Mouse (Mus musculus): ENCODE results near the gene Gm3468. TPM values are rescaled to one million over a fixed set of nuclear protein-coding genes. Genes with fewer than 3 reads are reported as not detected.
"Not testable (repeated sequence)": the region's sequence is repeated elsewhere in the genome, so short reads cannot be mapped to it uniquely, and the experiment has no call there.

Gm3468 gene
- total RNA-seq (2015; ENCODE audit: low replicate concordance) (not detected in 2 replicates), total RNA-seq (2017; ENCODE audit: low replicate concordance) (not detected in 2 replicates)

GRCm38 (mm10) chr14:6108272-6108925 lies at the start of gene Gm3468:
Gene Gm3468, minus strand, starts transcription at chr14:6108665.
- ATAC-seq (replicated peaks; ENCODE audit: low FRiP score, poor library complexity, severe bottlenecking) = not testable (repeated sequence)

GRCm38 (mm10) chr14:6125707-6126106 lies 17.2 kb upstream of the Gm3468 start, which contains the start of gene Gm3476:
Gene Gm3476, minus strand, starts transcription at chr14:6125807.
- not testable (repeated sequence) for ATAC-seq (replicated peaks; ENCODE audit: low FRiP score, poor library complexity, severe bottlenecking)

- not testable (repeated sequence) for ATAC-seq (replicated peaks; ENCODE audit: low FRiP score, poor library complexity, severe bottlenecking)
These were observed 965 bp downstream of the Gm3468 start for GRCm38 (mm10) chr14:6107500-6107899.

GRCm38 (mm10) chr14:6093842-6094241 lies 14.6 kb downstream of the Gm3468 start, which contains the start of gene Gm8206:
Gene Gm8206, minus strand, starts transcription at chr14:6093942.
- ATAC-seq (replicated peaks; ENCODE audit: low FRiP score, poor library complexity, severe bottlenecking) = not testable (repeated sequence)

- not testable (repeated sequence) for ATAC-seq (replicated peaks; ENCODE audit: low FRiP score, poor library complexity, severe bottlenecking)
These were observed 50.3 kb downstream of the Gm3468 start, which contains the start of gene Gm6337 for GRCm38 (mm10) chr14:6058167-6058566. Gene Gm6337, minus strand, starts transcription at chr14:6058267.

Other genes starting within 250 kb of the Gm3468 start
- not detected in 2 replicates for gene Gm8237, start 228.3 kb downstream of the Gm3468 start, total RNA-seq (2015; ENCODE audit: low replicate concordance)
- gene Gm8237, start 228.3 kb downstream of the Gm3468 start, total RNA-seq (2017; ENCODE audit: low replicate concordance) = not detected in 2 replicates
- gene Gm3248, start 146.9 kb downstream of the Gm3468 start, total RNA-seq (2015; ENCODE audit: low replicate concordance) = not detected in 2 replicates
- not detected in 2 replicates for gene Gm3248, start 146.9 kb downstream of the Gm3468 start, total RNA-seq (2017; ENCODE audit: low replicate concordance)
- not detected in 2 replicates for gene Gm3453, start 129.5 kb downstream of the Gm3468 start, total RNA-seq (2015; ENCODE audit: low replicate concordance)
- gene Gm3453, start 129.5 kb downstream of the Gm3468 start, total RNA-seq (2017; ENCODE audit: low replicate concordance) = not detected in 2 replicates
- not detected in 2 replicates for gene Gm6337, start 50.4 kb downstream of the Gm3468 start, total RNA-seq (2015; ENCODE audit: low replicate concordance)
- not detected in 2 replicates for gene Gm6337, start 50.4 kb downstream of the Gm3468 start, total RNA-seq (2017; ENCODE audit: low replicate concordance)
- gene Gm8206, start 14.7 kb downstream of the Gm3468 start, total RNA-seq (2015; ENCODE audit: low replicate concordance) = not detected in 2 replicates
- gene Gm8206, start 14.7 kb downstream of the Gm3468 start, total RNA-seq (2017; ENCODE audit: low replicate concordance) = not detected in 2 replicates
- gene Gm3476, start 17.1 kb upstream of the Gm3468 start, total RNA-seq (2015; ENCODE audit: low replicate concordance) = not detected in 2 replicates
- gene Gm3476, start 17.1 kb upstream of the Gm3468 start, total RNA-seq (2017; ENCODE audit: low replicate concordance) = 0.60 TPM in 1 of 2 replicates, not detected in the other
- not detected in 2 replicates for gene Gm21560, start 110.6 kb upstream of the Gm3468 start, total RNA-seq (2015; ENCODE audit: low replicate concordance)
- gene Gm21560, start 110.6 kb upstream of the Gm3468 start, total RNA-seq (2017; ENCODE audit: low replicate concordance) = not detected in 2 replicates
- not detected in 2 replicates for gene Gm3411, start 178.6 kb upstream of the Gm3468 start, total RNA-seq (2015; ENCODE audit: low replicate concordance)
- not detected in 2 replicates for gene Gm3411, start 178.6 kb upstream of the Gm3468 start, total RNA-seq (2017; ENCODE audit: low replicate concordance)
- not detected in 2 replicates for gene Gm21103, start 196.2 kb upstream of the Gm3468 start, total RNA-seq (2015; ENCODE audit: low replicate concordance)
- not detected in 2 replicates for gene Gm21103, start 196.2 kb upstream of the Gm3468 start, total RNA-seq (2017; ENCODE audit: low replicate concordance)
- gene Gm3618, start 235.0 kb upstream of the Gm3468 start, total RNA-seq (2015; ENCODE audit: low replicate concordance) = not detected in 2 replicates
- not detected in 2 replicates for gene Gm3618, start 235.0 kb upstream of the Gm3468 start, total RNA-seq (2017; ENCODE audit: low replicate concordance)